8 mouse cellular contexts compared by ENCODE assay signal in the genomic region with DNA sequence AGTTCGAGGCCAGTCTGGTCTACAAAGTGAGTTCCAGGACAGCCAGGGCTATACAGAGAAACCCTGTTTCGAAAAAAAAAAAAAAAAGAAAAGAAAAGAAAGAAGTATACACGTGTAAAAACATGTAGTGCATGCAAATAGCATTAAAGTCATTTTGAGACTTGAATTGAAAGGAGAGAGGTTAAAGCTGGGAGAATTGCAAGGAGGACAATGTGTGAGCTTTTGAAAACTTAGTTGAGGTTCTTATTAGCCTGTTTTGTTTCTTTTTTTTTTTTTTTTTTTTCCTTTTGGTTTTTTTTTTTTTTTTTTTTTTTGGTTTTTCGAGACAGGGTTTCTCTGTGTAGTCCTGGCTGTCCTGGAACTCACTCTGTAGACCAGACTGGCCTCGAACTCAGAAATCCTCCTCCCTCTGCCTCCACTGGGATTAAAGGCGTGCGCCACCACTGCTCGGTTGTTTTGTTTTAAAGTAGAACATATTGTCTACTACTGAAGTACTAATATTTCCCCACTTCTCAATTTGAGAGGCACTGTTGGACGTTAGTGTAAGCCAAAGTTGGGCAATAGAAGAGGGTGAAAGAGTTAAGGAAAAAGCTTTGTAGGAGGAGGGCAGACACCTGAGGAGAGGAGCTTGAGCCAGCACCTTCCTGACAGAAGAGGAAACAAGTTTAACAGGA. TPM values are rescaled to one million over a fixed set of nuclear protein-coding genes. Genes with fewer than 3 reads are reported as not detected.
A peak's percentile ranks its signal among the peaks of the same experiment; 100 is the strongest.
DNase-seq lines count a peak whose midpoint lies in the region; ATAC-seq and TF ChIP-seq lines count a peak whose summit lies in the region.

No protein-coding gene starts in this region.

- ATAC-seq in liver, embryonic 11.5 days (replicated peaks; ENCODE audit: low FRiP score), result 0 out of 2 replicates have a peak, but pooled peaks have one; percentile 1
- no peak for ATAC-seq in stomach, embryonic 16.5 days (ENCODE audit: insufficient read depth, low FRiP score)

- peaks cover 10% of the 10 kb centered on the region for H3K4me1 ChIP-seq in thymus, adult 2 months (replicated peaks; ENCODE audit: control insufficient read depth, insufficient read depth, low read length)
- H3K4me1 ChIP-seq in liver, embryonic 11.5 days (replicated peaks; ENCODE audit: control insufficient read depth, insufficient read depth, low read length), result peaks cover 26% of the 10 kb centered on the region
- peaks cover 30% of the 10 kb centered on the region for H3K4me1 ChIP-seq in stomach, embryonic 16.5 days (ENCODE audit: control insufficient read depth, insufficient read depth, low read length)

- H3K9me3 ChIP-seq in liver, embryonic 11.5 days (ENCODE audit: control insufficient read depth, low read length), result no peaks in the 10 kb centered on the region
- H3K9me3 ChIP-seq in stomach, embryonic 16.5 days (replicated peaks; ENCODE audit: control insufficient read depth, low read length), result no peaks in the 10 kb centered on the region

- peak overlapping the region; percentile 84 for H3K4me2 ChIP-seq in liver, embryonic 11.5 days
- H3K4me2 ChIP-seq in stomach, embryonic 16.5 days (ENCODE audit: low read depth, low read length), result peak overlapping the region; percentile 96

- peaks cover 2% of the 10 kb centered on the region; the same call in 1 of the 2 replicates for H3K36me3 ChIP-seq in thymus, adult 2 months (ENCODE audit: control insufficient read depth, insufficient read depth, low read length)
- no peaks in the 10 kb centered on the region; the same call in 1 of the 2 replicates for H3K36me3 ChIP-seq in liver, embryonic 11.5 days (ENCODE audit: control insufficient read depth, insufficient read depth, low read length)
- H3K36me3 ChIP-seq in stomach, embryonic 16.5 days (ENCODE audit: control insufficient read depth, insufficient read depth, low read length), result no peaks in the 10 kb centered on the region

- 20% methylated on average over 9 of the region's 9 CpGs for WGBS in thymus, adult 2 months
- WGBS in liver, embryonic 11.5 days, result 41% methylated on average over 9 of the region's 9 CpGs
- WGBS in stomach, embryonic 16.5 days, result 38% methylated on average over 8 of the region's 9 CpGs

- intact Hi-C loops in gastrocnemius, adult 2 months (cut with DNase I), result no loop called here

- no peak for TF ChIP-seq CTCF in gastrocnemius, adult 2 months (IDR thresholded peaks at IDR 0.05)
- TF ChIP-seq CTCF in thymus, adult 2 months (IDR thresholded peaks at IDR 0.05; ENCODE audit: borderline replicate concordance, control insufficient read depth, extremely low read depth, insufficient read depth, low read length, poor library complexity), result no peak

- DNase-seq in gastrocnemius, adult 2 months, result no peak
- no peak for DNase-seq in gastrocnemius, postnatal 25 days
- no peak for DNase-seq in thymus, adult 2 months
- no peak for DNase-seq in thymus, postnatal 10 days (ENCODE audit: low spot score in 2 of 2)
- DNase-seq in liver, embryonic 11.5 days (ENCODE audit: low spot score), result no peak
- DNase-seq in yolk sac, embryonic 10.5 days (ENCODE audit: low spot score), result no peak
- no peak for DNase-seq in gastrocnemius, adult 18-20 months (ENCODE audit: low spot score)

- TF ChIP-seq POLR2A in thymus, adult 2 months (IDR thresholded peaks at IDR 0.05; ENCODE audit: control insufficient read depth, extremely low read depth, insufficient read depth, low read length, poor library complexity), result no peak

- H3K27me3 ChIP-seq in thymus, adult 2 months (ENCODE audit: control insufficient read depth, insufficient read depth, low read length), result no peaks in the 10 kb centered on the region
- H3K27me3 ChIP-seq in liver, embryonic 11.5 days (replicated peaks; ENCODE audit: control insufficient read depth, insufficient read depth, low read length), result peaks cover 21% of the 10 kb centered on the region
- no peaks in the 10 kb centered on the region for H3K27me3 ChIP-seq in stomach, embryonic 16.5 days (ENCODE audit: control insufficient read depth, insufficient read depth, low read length)

- H3K27ac ChIP-seq in gastrocnemius, adult 2 months, result peak overlapping the region; percentile 96
- peak overlapping the region; percentile 99 for H3K27ac ChIP-seq in thymus, adult 2 months (ENCODE audit: control insufficient read depth, insufficient read depth, low read length)
- H3K27ac ChIP-seq in liver, embryonic 11.5 days (ENCODE audit: low read depth, low read length), result peak overlapping the region; percentile 94
- peak overlapping the region; percentile 99 for H3K27ac ChIP-seq in stomach, embryonic 16.5 days (ENCODE audit: low read length)

- H3K4me3 ChIP-seq in gastrocnemius, adult 2 months, result peak overlapping the region; percentile 84
- peak overlapping the region; percentile 88 for H3K4me3 ChIP-seq in thymus, adult 2 months (ENCODE audit: control insufficient read depth, insufficient read depth, low read length)
- H3K4me3 ChIP-seq in liver, embryonic 11.5 days (ENCODE audit: low read depth, low read length), result peak overlapping the region; percentile 89
- H3K4me3 ChIP-seq in stomach, embryonic 16.5 days (replicated peaks; ENCODE audit: low read length), result peak overlapping the region; percentile 74

- H3K9ac ChIP-seq in liver, embryonic 11.5 days (ENCODE audit: low read depth, low read length), result peak overlapping the region; percentile 80
- peak overlapping the region; percentile 78 for H3K9ac ChIP-seq in stomach, embryonic 16.5 days (ENCODE audit: low read length)

RNA-seq across cellular contexts. Expression of gene Pym1, which starts 0.6 kb away (rescaled TPM):
- total RNA-seq in gastrocnemius, adult 2 months (2021), result 10 to 100 TPM in 1 of 2 experiments, 1 to 10 TPM in 1; 9.9 to 11.8 TPM
- 1 to 10 TPM; 9.8 to 10.0 TPM for total RNA-seq in gastrocnemius, postnatal 25 days (2021)
- 70.0 and 74.9 TPM in 2 replicates for polyA plus RNA-seq in thymus, adult 2 months (2012; rRNA removed)
- 40.1 and 42.1 TPM in 2 replicates for polyA plus RNA-seq in liver, embryonic 11.5 days (2014; fragmentation: Nextera tagmentation; extraction: Ambion mirVana)
- polyA plus RNA-seq in stomach, embryonic 16.5 days (2015; fragmentation: Nextera tagmentation; extraction: Ambion mirVana), result 35.0 and 36.2 TPM in 2 replicates
- 10 to 100 TPM; 12.0 to 12.4 TPM for total RNA-seq in gastrocnemius, adult 18-20 months (2021)

RNA-seq across cellular contexts. Expression of gene Dgka, which starts 2.5 kb away (rescaled TPM):
- total RNA-seq in gastrocnemius, adult 2 months (2021), result 1 to 10 TPM; 8.8 to 9.7 TPM
- total RNA-seq in gastrocnemius, postnatal 25 days (2021), result 1 to 10 TPM; 8.0 to 8.3 TPM
- 326 and 374 TPM in 2 replicates for polyA plus RNA-seq in thymus, adult 2 months (2012; rRNA removed)
- polyA plus RNA-seq in liver, embryonic 11.5 days (2014; fragmentation: Nextera tagmentation; extraction: Ambion mirVana), result 4.6 and 5.5 TPM in 2 replicates
- polyA plus RNA-seq in stomach, embryonic 16.5 days (2015; fragmentation: Nextera tagmentation; extraction: Ambion mirVana), result 28.2 and 36.1 TPM in 2 replicates
- 1 to 10 TPM; 7.8 to 8.5 TPM for total RNA-seq in gastrocnemius, adult 18-20 months (2021)

RNA-seq across cellular contexts. Expression of gene Cdk2, which starts 42.3 kb away (rescaled TPM):
- total RNA-seq in gastrocnemius, adult 2 months (2021), result 1 to 10 TPM; 3.0 to 3.2 TPM
- total RNA-seq in gastrocnemius, postnatal 25 days (2021), result 1 to 10 TPM; 3.8 to 5.3 TPM
- polyA plus RNA-seq in thymus, adult 2 months (2012; rRNA removed), result 87.6 and 100 TPM in 2 replicates
- 102 and 117 TPM in 2 replicates for polyA plus RNA-seq in liver, embryonic 11.5 days (2014; fragmentation: Nextera tagmentation; extraction: Ambion mirVana)
- 76.7 and 81.2 TPM in 2 replicates for polyA plus RNA-seq in stomach, embryonic 16.5 days (2015; fragmentation: Nextera tagmentation; extraction: Ambion mirVana)
- total RNA-seq in gastrocnemius, adult 18-20 months (2021), result 1 to 10 TPM; 2.3 to 2.7 TPM

RNA-seq across cellular contexts. Expression of gene Pmel, which starts 43.1 kb away (rescaled TPM):
- total RNA-seq in gastrocnemius, adult 2 months (2021), result not detected
- under 1 TPM; 0.41 to 0.70 TPM for total RNA-seq in gastrocnemius, postnatal 25 days (2021)
- polyA plus RNA-seq in thymus, adult 2 months (2012; rRNA removed), result 1.0 TPM in 2 replicates
- 0.83 and 0.85 TPM in 2 replicates for polyA plus RNA-seq in liver, embryonic 11.5 days (2014; fragmentation: Nextera tagmentation; extraction: Ambion mirVana)
- 1.6 and 3.0 TPM in 2 replicates for polyA plus RNA-seq in stomach, embryonic 16.5 days (2015; fragmentation: Nextera tagmentation; extraction: Ambion mirVana)
- not detected for total RNA-seq in gastrocnemius, adult 18-20 months (2021)

RNA-seq across cellular contexts. Expression of gene Mmp19, which starts 43.6 kb away (rescaled TPM):
- 1 to 10 TPM; 1.0 to 1.5 TPM for total RNA-seq in gastrocnemius, adult 2 months (2021)
- 1 to 10 TPM; 1.7 to 3.6 TPM for total RNA-seq in gastrocnemius, postnatal 25 days (2021)
- polyA plus RNA-seq in thymus, adult 2 months (2012; rRNA removed), result 1.8 and 3.9 TPM in 2 replicates
- polyA plus RNA-seq in liver, embryonic 11.5 days (2014; fragmentation: Nextera tagmentation; extraction: Ambion mirVana), result 9.2 and 10.2 TPM in 2 replicates
- polyA plus RNA-seq in stomach, embryonic 16.5 days (2015; fragmentation: Nextera tagmentation; extraction: Ambion mirVana), result 2.2 and 3.5 TPM in 2 replicates
- total RNA-seq in gastrocnemius, adult 18-20 months (2021), result 1 to 10 TPM; 1.1 to 1.9 TPM
